Mouse (Mus musculus): ENCODE data around the gene Hps5.

DNA sequence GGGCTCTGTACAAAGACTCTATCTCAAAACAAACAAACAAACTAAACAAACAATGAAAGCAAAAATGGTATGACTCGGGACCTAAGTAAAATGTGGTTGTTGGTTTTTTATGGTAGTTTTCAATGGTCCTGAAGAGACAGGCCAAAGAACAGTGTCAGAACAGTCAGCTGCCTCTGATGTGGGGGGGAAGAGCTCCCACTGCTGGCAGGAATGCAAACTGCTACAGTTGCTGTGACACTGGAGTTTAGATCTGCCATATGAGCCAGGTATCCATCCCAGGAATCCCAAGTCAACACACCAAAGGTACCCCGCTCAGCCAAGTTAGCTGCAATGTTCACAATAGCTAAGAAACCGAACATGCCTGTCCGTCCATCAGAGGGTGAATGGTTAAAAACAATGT is 25.2 kb downstream of the Hps5 start:
- TF ChIP-seq HCFC1 (IDR thresholded peaks at IDR 0.05; ENCODE audit: borderline replicate concordance, insufficient read depth, low read length) = no peak
- TF ChIP-seq CHD2 (IDR thresholded peaks at IDR 0.05; ENCODE audit: low read depth, low read length) = no peak
